Comparison of ENCODE assay signal across 10 mouse cellular contexts in the genomic region with DNA sequence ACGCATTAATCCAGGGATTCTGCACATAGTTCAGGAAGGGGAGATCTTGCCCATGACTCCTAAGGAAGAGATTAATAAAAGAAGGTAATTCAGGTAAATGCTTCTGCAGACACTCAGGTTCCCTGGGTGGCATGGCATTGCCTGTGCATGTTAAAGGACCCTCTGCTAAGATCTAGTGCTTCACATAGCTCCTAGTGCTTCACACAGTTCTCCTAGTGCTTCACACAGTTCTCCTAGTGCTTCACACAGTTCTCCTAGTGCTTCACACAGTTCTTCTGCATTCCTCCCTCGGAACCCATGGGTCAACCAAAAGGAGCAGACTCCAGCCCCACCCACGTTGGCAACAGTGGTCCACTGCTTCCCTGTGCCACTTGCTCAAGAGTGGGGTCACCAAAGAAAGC. TPM values are rescaled to one million over a fixed set of nuclear protein-coding genes. Genes with fewer than 3 reads are reported as not detected.
A peak's percentile ranks its signal among the peaks of the same experiment; 100 is the strongest.
DNase-seq lines count a peak whose midpoint lies in the region; ATAC-seq lines count a peak whose summit lies in the region.
"Had no signal": no experiment of that assay in that cellular context is flagged by ENCODE, and none has a peak within 500 bp of the region (broad histone marks: within the 10 kb centered on the region; RNA-seq: fewer than 3 reads in every experiment).

No protein-coding gene starts in this region.

- H3K36me3 ChIP-seq in heart, embryonic 13.5 days: peaks cover 22% of the 10 kb centered on the region
- H3K36me3 ChIP-seq in hindbrain, embryonic 11.5 days (ENCODE audit: control insufficient read depth, insufficient read depth, low read length): no peaks in the 10 kb centered on the region
- peaks cover 5% of the 10 kb centered on the region for H3K36me3 ChIP-seq in lung, embryonic 16.5 days (ENCODE audit: control insufficient read depth, insufficient read depth, low read length)

- DNase-seq in heart, adult 8-10 months (ENCODE audit: low spot score): no peak
- DNase-seq in hindbrain, embryonic 11.5 days (ENCODE audit: low spot score): peak; percentile 6
- DNase-seq in embryo, embryonic 10.5 days (ENCODE audit: low spot score): no peak
- no peak for DNase-seq in adrenal gland, adult 8-10 months
- no peak for DNase-seq in spleen, adult 12 weeks (ENCODE audit: low spot score)
- DNase-seq: thymus, adult 18-20 months had no signal

- ATAC-seq in heart, embryonic 13.5 days (ENCODE audit: extremely low read depth, insufficient number of reproducible peaks, low FRiP score, low TSS enrichment): no peak
- ATAC-seq in hindbrain, embryonic 11.5 days (ENCODE audit: low FRiP score): no peak
- no peak for ATAC-seq in lung, embryonic 16.5 days (ENCODE audit: low read depth)

- peak overlapping the region; percentile 97 for H3K9ac ChIP-seq in heart, embryonic 13.5 days
- H3K9ac ChIP-seq in hindbrain, embryonic 11.5 days (ENCODE audit: low read depth, low read length): no peak overlapping the region
- no peak overlapping the region for H3K9ac ChIP-seq in lung, embryonic 16.5 days (ENCODE audit: low read length)

- peak overlapping the region; percentile 97 for H3K27ac ChIP-seq in heart, embryonic 13.5 days (replicated peaks)
- peak overlapping the region; percentile 94 for H3K27ac ChIP-seq in brown adipose tissue, adult 24 weeks (replicated peaks; ENCODE audit: low read depth, low read length)
- no peak overlapping the region for H3K27ac ChIP-seq in hindbrain, embryonic 11.5 days (ENCODE audit: low read depth, low read length)
- peak overlapping the region; percentile 96 for H3K27ac ChIP-seq in lung, embryonic 16.5 days (ENCODE audit: low read length)

- peaks cover 63% of the 10 kb centered on the region for H3K4me1 ChIP-seq in heart, embryonic 13.5 days
- H3K4me1 ChIP-seq in brown adipose tissue, adult 24 weeks (ENCODE audit: control insufficient read depth, insufficient read depth, insufficient read length, low read length): peaks cover 3% of the 10 kb centered on the region; the same call in 1 of the 2 replicates
- peaks cover 26% of the 10 kb centered on the region for H3K4me1 ChIP-seq in hindbrain, embryonic 11.5 days (replicated peaks; ENCODE audit: control insufficient read depth, insufficient read depth, low read length)
- H3K4me1 ChIP-seq in lung, embryonic 16.5 days (replicated peaks; ENCODE audit: control insufficient read depth, insufficient read depth, low read length): peaks cover 56% of the 10 kb centered on the region

- H3K27me3 ChIP-seq in heart, embryonic 13.5 days (replicated peaks): no peaks in the 10 kb centered on the region
- no peaks in the 10 kb centered on the region for H3K27me3 ChIP-seq in hindbrain, embryonic 11.5 days (ENCODE audit: control insufficient read depth, insufficient read depth, low read length)
- no peaks in the 10 kb centered on the region for H3K27me3 ChIP-seq in lung, embryonic 16.5 days (ENCODE audit: control insufficient read depth, insufficient read depth, low read depth, low read length)

- H3K4me2 ChIP-seq in heart, embryonic 13.5 days: peak overlapping the region; percentile 96
- no peak overlapping the region for H3K4me2 ChIP-seq in hindbrain, embryonic 11.5 days (replicated peaks; ENCODE audit: low read depth, low read length)
- peak overlapping the region; percentile 90 for H3K4me2 ChIP-seq in lung, embryonic 16.5 days (ENCODE audit: low read depth, low read length)

- 77% methylated on average over 3 of the region's 3 CpGs for WGBS in heart, embryonic 13.5 days
- WGBS in hindbrain, embryonic 11.5 days: 84% methylated on average over 3 of the region's 3 CpGs
- WGBS in lung, embryonic 16.5 days: 47% methylated on average over 3 of the region's 3 CpGs

- H3K4me3 ChIP-seq in heart, embryonic 13.5 days: peak overlapping the region; percentile 88
- H3K4me3 ChIP-seq in brown adipose tissue, adult 24 weeks (ENCODE audit: insufficient read depth, low read depth, low read length): peak overlapping the region; percentile 79
- no peak overlapping the region for H3K4me3 ChIP-seq in hindbrain, embryonic 11.5 days (ENCODE audit: low read depth, low read length)
- peak overlapping the region; percentile 80 for H3K4me3 ChIP-seq in lung, embryonic 16.5 days (ENCODE audit: low read length)

- no peaks in the 10 kb centered on the region for H3K9me3 ChIP-seq in heart, embryonic 13.5 days
- no peaks in the 10 kb centered on the region for H3K9me3 ChIP-seq in hindbrain, embryonic 11.5 days (ENCODE audit: control insufficient read depth, low read length)
- H3K9me3 ChIP-seq in lung, embryonic 16.5 days (ENCODE audit: control insufficient read depth, low read length): no peaks in the 10 kb centered on the region
- H3K9me3 ChIP-seq: G1E had no signal

RNA-seq across cellular contexts. Expression of a gene that starts 56.1 kb away (rescaled TPM):
- polyA plus RNA-seq in heart, embryonic 13.5 days (2015; fragmentation: Nextera tagmentation; extraction: Ambion mirVana): 103 and 121 TPM in 2 replicates
- 10 to 100 TPM; 52.7 to 57.9 (median 55.4) TPM for total RNA-seq in heart, adult 8-10 months (2022)
- polyA plus RNA-seq in brown adipose tissue, adult 24 weeks (2012; ENCODE audit: insufficient read depth, insufficient read length, missing spikeins): 124 and 179 TPM in 2 replicates
- 112 and 119 TPM in 2 replicates for polyA plus RNA-seq in hindbrain, embryonic 11.5 days (2014; fragmentation: Nextera tagmentation; extraction: Ambion mirVana)
- polyA plus RNA-seq in lung, embryonic 16.5 days (2015; fragmentation: Nextera tagmentation; extraction: Ambion mirVana): 84.3 and 94.6 TPM in 2 replicates
- 100 to 1,000 TPM; 142 to 218 (median 163) TPM for total RNA-seq in adrenal gland, adult 8-10 months (2022)

RNA-seq across cellular contexts. Expression of a gene that starts 56.7 kb away (rescaled TPM):
- 32.8 and 33.1 TPM in 2 replicates for polyA plus RNA-seq in heart, embryonic 13.5 days (2015; fragmentation: Nextera tagmentation; extraction: Ambion mirVana)
- total RNA-seq in heart, adult 8-10 months (2022): 10 to 100 TPM; 51.1 to 75.8 (median 59.4) TPM
- 44.4 and 326 TPM in 2 replicates for polyA plus RNA-seq in brown adipose tissue, adult 24 weeks (2012; ENCODE audit: insufficient read depth, insufficient read length, missing spikeins)
- 34.9 and 39.0 TPM in 2 replicates for polyA plus RNA-seq in hindbrain, embryonic 11.5 days (2014; fragmentation: Nextera tagmentation; extraction: Ambion mirVana)
- polyA plus RNA-seq in lung, embryonic 16.5 days (2015; fragmentation: Nextera tagmentation; extraction: Ambion mirVana): 25.2 and 28.4 TPM in 2 replicates
- 10 to 100 TPM; 41.3 to 67.9 (median 53.3) TPM for total RNA-seq in adrenal gland, adult 8-10 months (2022)
